Mouse (Mus musculus): ENCODE results near the gene Dnm3. TPM values are rescaled to one million over a fixed set of nuclear protein-coding genes. Genes with fewer than 3 reads are reported as not detected.

Gene Dnm3
- polyA plus RNA-seq, 1 experiment from 2014 or later, result 13.9 TPM

GRCm38 (mm10) chr1:162243651-162243990 lies 234.2 kb downstream of the Dnm3 start:
- no peaks in the 10 kb centered on the region for H3K27me3 ChIP-seq (ENCODE audit: control insufficient read depth, insufficient read depth, low read length)
- H3K4me1 ChIP-seq (ENCODE audit: control insufficient read depth, insufficient read depth, low read length), result peaks cover 17% of the 10 kb centered on the region
- H3K9me3 ChIP-seq (ENCODE audit: control insufficient read depth, low read length), result no peaks in the 10 kb centered on the region
- peak overlapping the region; percentile 55 for H3K27ac ChIP-seq (replicated peaks; ENCODE audit: low read depth, low read length)
- ATAC-seq (ENCODE audit: insufficient number of reproducible peaks, low FRiP score, low TSS enrichment, low read depth) (no peak), DNase-seq (ENCODE audit: low spot score) (no peak)
- no peak overlapping the region for H3K9ac ChIP-seq (ENCODE audit: low read length)
- H3K4me3 ChIP-seq (ENCODE audit: low read depth, low read length), result no peak overlapping the region
- WGBS, result 19% methylated on average over 2 of the region's 2 CpGs
- H3K4me2 ChIP-seq (ENCODE audit: low read depth, severe bottlenecking), result no peak overlapping the region
- no peaks in the 10 kb centered on the region for H3K36me3 ChIP-seq (ENCODE audit: control insufficient read depth, insufficient read depth, low read length)

GRCm38 (mm10) chr1:162242980-162243650 lies 234.7 kb downstream of the Dnm3 start:
- Histone ChIP-seq H3K9ac (ENCODE audit: low read length) (no peak overlapping the region), H3K9me3 (ENCODE audit: control insufficient read depth, low read length) (no peaks in the 10 kb centered on the region), H3K27ac (replicated peaks; ENCODE audit: low read depth, low read length) (peak overlapping the region; percentile 55), H3K4me2 (ENCODE audit: low read depth, severe bottlenecking) (no peak overlapping the region), H3K4me1 (ENCODE audit: control insufficient read depth, insufficient read depth, low read length) (peaks cover 17% of the 10 kb centered on the region), H3K36me3 (ENCODE audit: control insufficient read depth, insufficient read depth, low read length) (no peaks in the 10 kb centered on the region), H3K4me3 (ENCODE audit: low read depth, low read length) (no peak overlapping the region), H3K27me3 (ENCODE audit: control insufficient read depth, insufficient read depth, low read length) (no peaks in the 10 kb centered on the region)
- DNase-seq (ENCODE audit: low spot score) (no peak), ATAC-seq (ENCODE audit: insufficient number of reproducible peaks, low FRiP score, low TSS enrichment, low read depth) (peak; percentile 70; the same call in 1 of the 2 replicates)
- 35% methylated on average over 7 of the region's 7 CpGs for WGBS

DNA sequence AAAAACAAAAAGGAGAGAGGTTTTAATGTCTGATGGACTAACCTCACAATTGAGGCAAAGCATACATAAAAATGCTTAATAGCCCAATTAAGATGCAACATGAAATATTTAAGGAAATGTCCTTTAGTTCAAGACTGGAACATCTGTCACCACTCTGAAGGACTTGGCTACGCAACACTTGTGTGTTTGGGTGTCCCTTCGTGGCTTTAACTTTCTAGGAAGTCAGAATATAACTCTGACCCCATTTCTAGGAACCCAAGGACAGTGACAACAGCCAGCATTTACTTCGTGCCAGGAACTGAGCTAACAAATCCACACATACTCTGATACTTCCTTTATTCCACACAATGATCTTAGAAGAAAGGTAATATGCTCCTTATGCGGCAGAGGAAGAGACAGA lies 237.1 kb downstream of the Dnm3 start:
- H3K27ac ChIP-seq (replicated peaks; ENCODE audit: low read depth, low read length), result no peak overlapping the region
- no peaks in the 10 kb centered on the region for H3K36me3 ChIP-seq (ENCODE audit: control insufficient read depth, insufficient read depth, low read length)
- 94% methylated on average over 4 of the region's 4 CpGs for WGBS
- ATAC-seq (ENCODE audit: insufficient number of reproducible peaks, low FRiP score, low TSS enrichment, low read depth) (no peak), DNase-seq (ENCODE audit: low spot score) (no peak)
- H3K9ac ChIP-seq (ENCODE audit: low read length), result no peak overlapping the region
- no peak overlapping the region for H3K4me2 ChIP-seq (ENCODE audit: low read depth, severe bottlenecking)
- H3K9me3 ChIP-seq (ENCODE audit: control insufficient read depth, low read length), result no peaks in the 10 kb centered on the region
- H3K4me1 ChIP-seq (ENCODE audit: control insufficient read depth, insufficient read depth, low read length), result peaks cover 17% of the 10 kb centered on the region
- no peaks in the 10 kb centered on the region for H3K27me3 ChIP-seq (ENCODE audit: control insufficient read depth, insufficient read depth, low read length)
- no peak overlapping the region for H3K4me3 ChIP-seq (ENCODE audit: low read depth, low read length)

DNA sequence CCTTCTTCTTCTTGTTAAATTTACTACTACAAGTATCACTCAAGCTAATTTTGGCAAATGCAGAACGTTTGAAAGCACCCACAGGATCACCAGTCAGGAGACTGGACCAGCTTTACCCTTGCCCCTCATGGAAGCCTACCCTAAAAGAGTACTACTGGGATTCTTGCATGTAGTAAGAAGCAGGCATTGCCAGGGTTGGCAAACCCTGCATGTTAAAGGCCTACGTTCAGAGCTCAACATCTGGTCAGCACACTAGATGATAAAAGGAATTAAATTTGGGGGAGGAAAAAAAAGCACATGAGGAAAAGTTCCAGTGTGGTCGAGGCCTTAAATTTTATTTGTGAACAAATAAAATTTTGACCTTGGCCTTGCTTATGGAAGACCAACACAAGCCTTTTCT lies 239.2 kb downstream of the Dnm3 start:
- Histone ChIP-seq H3K4me1 (ENCODE audit: control insufficient read depth, insufficient read depth, low read length) (peaks cover 13% of the 10 kb centered on the region), H3K27ac (replicated peaks; ENCODE audit: low read depth, low read length) (no peak overlapping the region), H3K27me3 (ENCODE audit: control insufficient read depth, insufficient read depth, low read length) (no peaks in the 10 kb centered on the region), H3K9ac (ENCODE audit: low read length) (no peak overlapping the region), H3K4me3 (ENCODE audit: low read depth, low read length) (no peak overlapping the region), H3K36me3 (ENCODE audit: control insufficient read depth, insufficient read depth, low read length) (no peaks in the 10 kb centered on the region), H3K9me3 (ENCODE audit: control insufficient read depth, low read length) (no peaks in the 10 kb centered on the region), H3K4me2 (ENCODE audit: low read depth, severe bottlenecking) (no peak overlapping the region)
- no peak for DNase-seq (ENCODE audit: low spot score)
- ATAC-seq (ENCODE audit: insufficient number of reproducible peaks, low FRiP score, low TSS enrichment, low read depth), result no peak
- WGBS, result 42% methylated on average over 3 of the region's 3 CpGs

DNA sequence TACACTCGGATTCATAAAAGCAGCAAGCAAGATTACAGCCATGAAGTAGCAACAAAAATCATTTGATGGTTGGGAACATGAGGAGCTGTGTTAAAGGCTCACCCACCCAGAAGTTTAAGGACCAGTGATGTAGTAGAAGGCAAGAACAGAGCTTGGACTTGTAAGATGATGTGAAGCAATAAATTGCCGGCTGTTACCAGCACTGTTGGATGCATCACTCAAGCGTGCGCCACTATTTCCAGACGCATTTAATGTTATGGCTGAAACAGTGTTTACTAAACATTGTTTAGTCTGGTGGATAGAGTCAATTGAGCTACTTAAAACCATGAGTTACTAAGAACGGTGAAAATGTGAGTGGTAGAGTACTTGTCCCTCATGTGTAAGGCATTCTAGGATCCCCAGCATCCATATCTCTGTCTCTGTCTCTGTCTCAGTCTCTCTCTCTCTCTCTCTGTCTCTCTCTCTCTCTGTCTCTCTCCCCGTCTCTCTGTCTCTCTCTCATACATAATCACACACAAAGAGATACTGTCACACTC lies 241.1 kb downstream of the Dnm3 start:
- H3K27ac ChIP-seq (replicated peaks; ENCODE audit: low read depth, low read length), result no peak overlapping the region

DNA sequence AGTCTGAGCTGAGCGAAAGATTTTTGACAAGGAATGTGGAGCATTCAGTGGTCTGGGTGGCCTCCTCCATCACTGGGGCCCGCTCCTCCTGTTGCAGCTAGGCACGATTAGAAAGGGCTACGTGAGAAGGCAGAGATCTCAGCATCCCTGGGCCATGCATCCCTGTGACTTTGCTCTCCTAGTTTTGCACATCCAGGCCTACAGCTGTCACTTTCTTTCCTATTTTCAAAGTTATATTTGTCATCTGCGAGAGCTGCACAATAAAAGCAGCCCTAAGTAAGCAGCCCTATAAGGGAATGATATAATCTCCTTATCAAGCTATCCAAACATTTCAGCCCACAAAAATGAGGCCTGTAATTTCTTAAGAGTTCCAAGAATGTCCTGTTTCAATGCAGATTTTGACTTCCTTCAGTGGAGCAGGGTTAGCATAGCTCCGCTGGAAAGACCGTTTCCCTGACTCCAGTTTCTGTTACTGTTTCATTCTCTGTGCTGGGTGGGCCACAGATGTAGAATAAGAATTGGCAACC lies 252.2 kb downstream of the Dnm3 start:
- DNase-seq (ENCODE audit: low spot score), result peak; percentile 77
- Histone ChIP-seq H3K27ac (replicated peaks; ENCODE audit: low read depth, low read length) (peak overlapping the region; percentile 1; the same call in 1 of the 2 replicates), H3K27me3 (ENCODE audit: control insufficient read depth, insufficient read depth, low read length) (no peaks in the 10 kb centered on the region), H3K4me1 (ENCODE audit: control insufficient read depth, insufficient read depth, low read length) (peaks cover 5% of the 10 kb centered on the region; the same call in 1 of the 2 replicates), H3K4me2 (ENCODE audit: low read depth, severe bottlenecking) (no peak overlapping the region), H3K9me3 (ENCODE audit: control insufficient read depth, low read length) (no peaks in the 10 kb centered on the region), H3K36me3 (ENCODE audit: control insufficient read depth, insufficient read depth, low read length) (peaks cover 2% of the 10 kb centered on the region; the same call in 1 of the 2 replicates), H3K4me3 (ENCODE audit: low read depth, low read length) (no peak overlapping the region), H3K9ac (ENCODE audit: low read length) (0 out of 2 replicates have a peak overlapping the region, but pooled peaks have one; percentile 13)
- peak; percentile 28 for ATAC-seq (ENCODE audit: insufficient number of reproducible peaks, low FRiP score, low TSS enrichment, low read depth)
- WGBS, result 60% methylated on average over 7 of the region's 7 CpGs

More for the DNA sequence above, 241.1 kb downstream of the Dnm3 start:
- Histone ChIP-seq H3K27me3 (ENCODE audit: control insufficient read depth, insufficient read depth, low read length) (no peaks in the 10 kb centered on the region), H3K9me3 (ENCODE audit: control insufficient read depth, low read length) (no peaks in the 10 kb centered on the region), H3K4me1 (ENCODE audit: control insufficient read depth, insufficient read depth, low read length) (no peaks in the 10 kb centered on the region), H3K36me3 (ENCODE audit: control insufficient read depth, insufficient read depth, low read length) (no peaks in the 10 kb centered on the region), H3K4me3 (ENCODE audit: low read depth, low read length) (no peak overlapping the region), H3K9ac (ENCODE audit: low read length) (no peak overlapping the region), H3K4me2 (ENCODE audit: low read depth, severe bottlenecking) (no peak overlapping the region)
- ATAC-seq (ENCODE audit: insufficient number of reproducible peaks, low FRiP score, low TSS enrichment, low read depth) (no peak), DNase-seq (ENCODE audit: low spot score) (no peak)
- WGBS, result 79% methylated on average over 7 of the region's 7 CpGs

DNA sequence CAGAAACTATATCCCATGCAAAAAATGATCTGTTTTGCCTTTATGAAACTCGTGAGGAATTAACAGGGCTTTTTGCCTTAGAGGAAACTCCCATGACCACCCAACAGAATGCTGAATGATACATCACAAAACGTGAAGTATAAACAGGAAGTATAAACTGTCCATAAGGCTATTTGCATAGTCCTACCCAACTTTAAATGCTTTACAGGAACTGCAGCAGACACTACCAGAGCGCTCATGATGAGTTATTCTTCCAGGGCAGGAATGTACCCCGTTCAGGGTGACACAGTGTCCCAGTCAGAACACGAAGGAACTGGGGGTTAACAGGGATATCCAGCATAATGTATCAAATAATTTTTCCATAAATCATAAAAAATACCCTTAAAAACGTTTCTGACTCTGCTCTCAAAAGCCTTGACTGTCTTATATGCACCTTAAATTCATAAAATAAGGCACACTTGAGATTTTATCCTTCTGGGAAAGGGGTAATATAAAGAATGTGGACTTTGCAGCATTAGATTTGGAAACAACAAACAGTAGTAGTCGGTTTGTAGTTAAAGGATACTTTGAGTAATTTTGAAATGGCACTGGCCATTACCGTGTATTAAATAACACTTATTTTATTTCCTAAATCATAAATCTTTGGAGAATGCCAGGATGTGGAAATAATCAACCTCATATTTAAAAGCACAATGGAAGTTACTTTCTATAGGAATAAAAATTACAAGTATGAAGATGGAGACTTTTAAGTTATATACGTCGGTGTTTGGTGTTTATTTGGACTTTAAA lies 252.8 kb downstream of the Dnm3 start:
- DNase-seq (ENCODE audit: low spot score), result peak; percentile 72

GRCm38 (mm10) chr1:162224061-162224460 lies 253.8 kb downstream of the Dnm3 start:
- Histone ChIP-seq H3K4me3 (ENCODE audit: low read depth, low read length) (no peak overlapping the region), H3K27me3 (ENCODE audit: control insufficient read depth, insufficient read depth, low read length) (no peaks in the 10 kb centered on the region), H3K4me2 (ENCODE audit: low read depth, severe bottlenecking) (no peak overlapping the region), H3K4me1 (ENCODE audit: control insufficient read depth, insufficient read depth, low read length) (peaks cover 5% of the 10 kb centered on the region; the same call in 1 of the 2 replicates), H3K9ac (ENCODE audit: low read length) (no peak overlapping the region), H3K9me3 (ENCODE audit: control insufficient read depth, low read length) (no peaks in the 10 kb centered on the region), H3K36me3 (ENCODE audit: control insufficient read depth, insufficient read depth, low read length) (peaks cover 2% of the 10 kb centered on the region; the same call in 1 of the 2 replicates), H3K27ac (replicated peaks; ENCODE audit: low read depth, low read length) (peak overlapping the region; percentile 100)
- ATAC-seq (ENCODE audit: insufficient number of reproducible peaks, low FRiP score, low TSS enrichment, low read depth) (no peak), DNase-seq (ENCODE audit: low spot score) (no peak)
- WGBS, result 71% methylated on average over 3 of the region's 3 CpGs

More for the DNA sequence above, 252.8 kb downstream of the Dnm3 start:
- Histone ChIP-seq H3K9ac (ENCODE audit: low read length) (0 out of 2 replicates have a peak overlapping the region, but pooled peaks have one; percentile 17), H3K4me3 (ENCODE audit: low read depth, low read length) (no peak overlapping the region), H3K4me1 (ENCODE audit: control insufficient read depth, insufficient read depth, low read length) (peaks cover 5% of the 10 kb centered on the region; the same call in 1 of the 2 replicates), H3K27me3 (ENCODE audit: control insufficient read depth, insufficient read depth, low read length) (no peaks in the 10 kb centered on the region), H3K27ac (replicated peaks; ENCODE audit: low read depth, low read length) (peak overlapping the region; percentile 65; the same call in 1 of the 2 replicates), H3K36me3 (ENCODE audit: control insufficient read depth, insufficient read depth, low read length) (peaks cover 2% of the 10 kb centered on the region; the same call in 1 of the 2 replicates), H3K9me3 (ENCODE audit: control insufficient read depth, low read length) (no peaks in the 10 kb centered on the region), H3K4me2 (ENCODE audit: low read depth, severe bottlenecking) (no peak overlapping the region)
- WGBS, result 56% methylated on average over 10 of the region's 10 CpGs
- peak; percentile 82 for ATAC-seq (ENCODE audit: insufficient number of reproducible peaks, low FRiP score, low TSS enrichment, low read depth)
